Mouse (Mus musculus): ENCODE measurements around the gene Creld2.

GRCm38 (mm10) chr15:88836571-88836970 is 17.1 kb downstream of the Creld2 start:
- TF ChIP-seq POU5F1 (IDR thresholded peaks at IDR 0.05; ENCODE audit: borderline replicate concordance, low read length) (no peak), CTCF (conservative IDR thresholded peaks at IDR 0.05; ENCODE audit: low read length) (no peak), NANOG (IDR thresholded peaks at IDR 0.05; ENCODE audit: borderline replicate concordance, low read length) (no peak)
